ENCODE assay signal across 8 mouse cellular contexts in genomic region chr13:23526312-23526711, GRCm38 (mm10). TPM values are rescaled to one million over a fixed set of nuclear protein-coding genes. Genes with fewer than 3 reads are reported as not detected.
DNase-seq lines count a peak whose midpoint lies in the region; ATAC-seq and TF ChIP-seq lines count a peak whose summit lies in the region.

No protein-coding gene starts in this region.

- WGBS in hindbrain, embryonic 14.5 days, result under 1% methylated on average over 17 of the region's 17 CpGs

- peak overlapping the region; percentile 63 for H3K4me2 ChIP-seq in hindbrain, embryonic 14.5 days (replicated peaks)

- H3K36me3 ChIP-seq in hindbrain, embryonic 14.5 days (replicated peaks; ENCODE audit: control insufficient read depth, insufficient read depth), result no peaks in the 10 kb centered on the region

- H3K27ac ChIP-seq in hindbrain, embryonic 14.5 days, result peak overlapping the region; percentile 77

- CTCF ChIA-PET in Patski (lab: Charles Lee), result interaction anchor here (0.7 to 2.8 kb wide), 6 partner anchors 9 to 101 kb away, joined by 3 to 20 read pairs (median 3); no protein-coding TSS in a partner anchor

- H3K9me3 ChIP-seq in hindbrain, embryonic 14.5 days (ENCODE audit: control insufficient read depth, low read length), result no peaks in the 10 kb centered on the region

- H3K4me3 ChIP-seq in hindbrain, embryonic 14.5 days (replicated peaks; ENCODE audit: low read length), result peak overlapping the region; percentile 44

- POLR2A ChIA-PET in Patski (lab: Charles Lee), result interaction anchor here (1.7 kb wide), 1 partner anchor 94 kb away, joined by 5 read pairs; no protein-coding TSS in a partner anchor

- peaks cover 8% of the 10 kb centered on the region for H3K4me1 ChIP-seq in hindbrain, embryonic 14.5 days (replicated peaks; ENCODE audit: control insufficient read depth, insufficient read depth, low read length)

- H3K27me3 ChIP-seq in Patski, result no peaks in the 10 kb centered on the region
- H3K27me3 ChIP-seq in hindbrain, embryonic 14.5 days (ENCODE audit: control insufficient read depth, insufficient read depth, low read length), result no peaks in the 10 kb centered on the region

- H3K9ac ChIP-seq in hindbrain, embryonic 14.5 days, result peak overlapping the region; percentile 63

- ATAC-seq in Patski, result peak; percentile 27
- peak; percentile 70 for ATAC-seq in hindbrain, embryonic 14.5 days (ENCODE audit: low FRiP score)

- no peak for TF ChIP-seq CTCF in Patski (IDR thresholded peaks at IDR 0.05)

- no peak for DNase-seq in Patski (ENCODE audit: low read depth, low spot score)
- DNase-seq in cerebellum, postnatal 36 days, result peak; percentile 83 to 92
- DNase-seq in frontal cortex, postnatal 25 days (ENCODE audit: low spot score in 2 of 2), result peak; percentile 97
- DNase-seq in hindbrain, embryonic 14.5 days (ENCODE audit: low spot score), result peak; percentile 100
- peak; percentile 93 to 99 for DNase-seq in layer of hippocampus, postnatal 25 days (ENCODE audit: extremely low spot score in 1 of 2, low spot score in 1 of 2)
- peak; percentile 94 for DNase-seq in lung, postnatal 10 days
- peak; percentile 94 for DNase-seq in ovary, postnatal 14 days (ENCODE audit: low spot score)
- DNase-seq in thymus, postnatal 14 days, result peak; percentile 91

- in situ Hi-C loops in Patski (cut with MboI; ENCODE audit: low pct_unique_long_range_greater_than_20kb), result no loop called here

RNA-seq across cellular contexts. Expression of gene Hist1h4h, which starts 4.5 kb away (rescaled TPM):
- polyA plus RNA-seq in Patski (2021), result 7.0 TPM
- 3.2 and 3.3 TPM in 2 replicates for polyA plus RNA-seq in hindbrain, embryonic 14.5 days (2014; fragmentation: Nextera tagmentation; extraction: Ambion mirVana)
- total RNA-seq in layer of hippocampus, postnatal 25 days (2021), result 100 to 1,000 TPM; 289 to 367 TPM

RNA-seq across cellular contexts. Expression of gene Hist1h2af, which starts 7.4 kb away (rescaled TPM):
- polyA plus RNA-seq in Patski (2021), result 1.3 TPM
- 0.81 and 3.3 TPM in 2 replicates for polyA plus RNA-seq in hindbrain, embryonic 14.5 days (2014; fragmentation: Nextera tagmentation; extraction: Ambion mirVana)
- total RNA-seq in layer of hippocampus, postnatal 25 days (2021), result 10 to 100 TPM in 1 of 2 experiments, 1 to 10 TPM in 1; 7.8 to 12.2 TPM

RNA-seq across cellular contexts. Expression of gene Hist1h3g, which starts 8.9 kb away (rescaled TPM):
- 1.7 TPM for polyA plus RNA-seq in Patski (2021)
- 1.2 TPM in 1 of 2 replicates, not detected in the other for polyA plus RNA-seq in hindbrain, embryonic 14.5 days (2014; fragmentation: Nextera tagmentation; extraction: Ambion mirVana)
- total RNA-seq in layer of hippocampus, postnatal 25 days (2021), result 1 to 10 TPM; 3.6 to 5.7 TPM

RNA-seq across cellular contexts. Expression of gene Hist1h2bh, which starts 16.9 kb away (rescaled TPM):
- 2.1 TPM for polyA plus RNA-seq in Patski (2021)
- 0.22 TPM in 1 of 2 replicates, not detected in the other for polyA plus RNA-seq in hindbrain, embryonic 14.5 days (2014; fragmentation: Nextera tagmentation; extraction: Ambion mirVana)
- 1 to 10 TPM in 1 of 2 experiments, under 1 TPM in 1; 0.94 to 1.1 TPM for total RNA-seq in layer of hippocampus, postnatal 25 days (2021)

RNA-seq across cellular contexts. Expression of gene Hist1h3f, which starts 17.5 kb away (rescaled TPM):
- polyA plus RNA-seq in Patski (2021), result 0.49 TPM
- 0.28 and 0.29 TPM in 2 replicates for polyA plus RNA-seq in hindbrain, embryonic 14.5 days (2014; fragmentation: Nextera tagmentation; extraction: Ambion mirVana)
- 10 to 100 TPM; 15.7 to 16.5 TPM for total RNA-seq in layer of hippocampus, postnatal 25 days (2021)
